Mouse (Mus musculus): Measurements from ENCODE around the gene Fosl1. TPM values are rescaled to one million over a fixed set of nuclear protein-coding genes. Genes with fewer than 3 reads are reported as not detected.

The Fosl1 gene
- total RNA-seq, 1 experiment: 3.0 TPM

GRCm38 (mm10) chr19:5477004-5477667, 29.8 kb downstream of the Fosl1 start:
- H3K36me3 ChIP-seq (ENCODE audit: control insufficient read depth, insufficient read depth, low read length, poor library complexity, severe bottlenecking): no peaks in the 10 kb centered on the region; the same call in none of the 2 replicates
- H3K4me3 ChIP-seq (ENCODE audit: insufficient read depth in 1 of 2, low read depth in 1 of 2, low read length in 2 of 2, poor library complexity in 1 of 2, severe bottlenecking in 1 of 2): no peak overlapping the region
- H3K9me3 ChIP-seq (ENCODE audit: control insufficient read depth, insufficient read depth, low read depth, low read length): no peaks in the 10 kb centered on the region
- 0 out of 4 replicates have a peak, but pooled peaks cover 0 to 2% of the 10 kb centered on the region in 2 experiments for H3K4me1 ChIP-seq (ENCODE audit: control insufficient read depth in 2 of 2, insufficient read depth in 2 of 2, low read length in 2 of 2, poor library complexity in 1 of 2)
- H3K9ac ChIP-seq (ENCODE audit: insufficient read depth, low read depth, low read length, poor library complexity, severe bottlenecking): no peak overlapping the region
- no peak for TF ChIP-seq HCFC1 (IDR thresholded peaks at IDR 0.05; ENCODE audit: borderline replicate concordance, insufficient read depth, low read length)
- no peak for TF ChIP-seq ZNF384 (IDR thresholded peaks at IDR 0.05; ENCODE audit: low read depth, low read length)
- TF ChIP-seq MAFK (IDR thresholded peaks at IDR 0.05; ENCODE audit: insufficient read depth, low read depth, low read length): no peak
- TF ChIP-seq ZC3H11A (IDR thresholded peaks at IDR 0.05; ENCODE audit: borderline replicate concordance, low read depth, low read length): no peak
- TF ChIP-seq CHD2 (IDR thresholded peaks at IDR 0.05; ENCODE audit: low read depth, low read length): no peak
- no peak overlapping the region for H3K27ac ChIP-seq (ENCODE audit: insufficient read depth, low read depth, low read length, poor library complexity, severe bottlenecking)
- in situ Hi-C loops (cut with MboI; ENCODE audit: low sequenced_read_pairs in 2 of 2, unreplicated experiment in 2 of 2): no loop called here
- DNase-seq (ENCODE audit: low read depth, low spot score): no peak

GRCm38 (mm10) chr19:5477668-5478300, 30.4 kb downstream of the Fosl1 start:
- Histone ChIP-seq H3K9me3 (ENCODE audit: control insufficient read depth, insufficient read depth, low read depth, low read length) (no peaks in the 10 kb centered on the region), H3K27ac (ENCODE audit: insufficient read depth, low read depth, low read length, poor library complexity, severe bottlenecking) (no peak overlapping the region), H3K4me1 (ENCODE audit: control insufficient read depth in 2 of 2, insufficient read depth in 2 of 2, low read length in 2 of 2, poor library complexity in 1 of 2) (0 out of 4 replicates have a peak, but pooled peaks cover 0 to 2% of the 10 kb centered on the region in 2 experiments), H3K4me3 (ENCODE audit: insufficient read depth in 1 of 2, low read depth in 1 of 2, low read length in 2 of 2, poor library complexity in 1 of 2, severe bottlenecking in 1 of 2) (no peak overlapping the region), H3K36me3 (ENCODE audit: control insufficient read depth, insufficient read depth, low read length, poor library complexity, severe bottlenecking) (peaks cover 3% of the 10 kb centered on the region), H3K9ac (ENCODE audit: insufficient read depth, low read depth, low read length, poor library complexity, severe bottlenecking) (no peak overlapping the region)
- in situ Hi-C loops (cut with MboI; ENCODE audit: low sequenced_read_pairs in 2 of 2, unreplicated experiment in 2 of 2): no loop called here
- TF ChIP-seq ZNF384 (IDR thresholded peaks at IDR 0.05; ENCODE audit: low read depth, low read length) (no peak), HCFC1 (IDR thresholded peaks at IDR 0.05; ENCODE audit: borderline replicate concordance, insufficient read depth, low read length) (no peak)
- no peak for DNase-seq (ENCODE audit: low read depth, low spot score)

GRCm38 (mm10) chr19:5480016-5480415, 32.7 kb downstream of the Fosl1 start:
- no peak for DNase-seq (ENCODE audit: low read depth, low spot score)
- Histone ChIP-seq H3K27ac (ENCODE audit: insufficient read depth, low read depth, low read length, poor library complexity, severe bottlenecking) (no peak overlapping the region), H3K36me3 (ENCODE audit: control insufficient read depth, insufficient read depth, low read length, poor library complexity, severe bottlenecking) (peaks cover 19% of the 10 kb centered on the region), H3K4me1 (ENCODE audit: control insufficient read depth in 2 of 2, insufficient read depth in 2 of 2, low read length in 2 of 2, poor library complexity in 1 of 2) (0 out of 4 replicates have a peak, but pooled peaks cover 0 to under 1% of the 10 kb centered on the region in 2 experiments), H3K9ac (ENCODE audit: insufficient read depth, low read depth, low read length, poor library complexity, severe bottlenecking) (no peak overlapping the region), H3K4me3 (ENCODE audit: insufficient read depth in 1 of 2, low read depth in 1 of 2, low read length in 2 of 2, poor library complexity in 1 of 2, severe bottlenecking in 1 of 2) (no peak overlapping the region), H3K9me3 (ENCODE audit: control insufficient read depth, insufficient read depth, low read depth, low read length) (no peaks in the 10 kb centered on the region)
- TF ChIP-seq ZNF384 (IDR thresholded peaks at IDR 0.05; ENCODE audit: low read depth, low read length) (no peak), CHD2 (IDR thresholded peaks at IDR 0.05; ENCODE audit: low read depth, low read length) (no peak), ZC3H11A (IDR thresholded peaks at IDR 0.05; ENCODE audit: borderline replicate concordance, low read depth, low read length) (no peak), HCFC1 (IDR thresholded peaks at IDR 0.05; ENCODE audit: borderline replicate concordance, insufficient read depth, low read length) (no peak), MAFK (IDR thresholded peaks at IDR 0.05; ENCODE audit: insufficient read depth, low read depth, low read length) (no peak)
- in situ Hi-C loops (cut with MboI; ENCODE audit: low sequenced_read_pairs in 2 of 2, unreplicated experiment in 2 of 2): no loop called here

GRCm38 (mm10) chr19:5481398-5481797, 34.1 kb downstream of the Fosl1 start:
- H3K27ac ChIP-seq (ENCODE audit: insufficient read depth, low read depth, low read length, poor library complexity, severe bottlenecking): no peak overlapping the region
- in situ Hi-C loops (cut with MboI; ENCODE audit: low sequenced_read_pairs in 2 of 2, unreplicated experiment in 2 of 2): no loop called here
- H3K4me3 ChIP-seq (ENCODE audit: insufficient read depth in 1 of 2, low read depth in 1 of 2, low read length in 2 of 2, poor library complexity in 1 of 2, severe bottlenecking in 1 of 2): no peak overlapping the region
- H3K36me3 ChIP-seq (ENCODE audit: control insufficient read depth, insufficient read depth, low read length, poor library complexity, severe bottlenecking): peaks cover 32% of the 10 kb centered on the region
- 0 out of 4 replicates have a peak, but pooled peaks cover 0 to 2% of the 10 kb centered on the region in 2 experiments for H3K4me1 ChIP-seq (ENCODE audit: control insufficient read depth in 2 of 2, insufficient read depth in 2 of 2, low read length in 2 of 2, poor library complexity in 1 of 2)
- no peak overlapping the region for H3K9ac ChIP-seq (ENCODE audit: insufficient read depth, low read depth, low read length, poor library complexity, severe bottlenecking)
- no peak for TF ChIP-seq HCFC1 (IDR thresholded peaks at IDR 0.05; ENCODE audit: borderline replicate concordance, insufficient read depth, low read length)
- H3K9me3 ChIP-seq (ENCODE audit: control insufficient read depth, insufficient read depth, low read depth, low read length): no peaks in the 10 kb centered on the region
- DNase-seq (ENCODE audit: low read depth, low spot score): no peak

All from ES-E14 (cell line).